Mouse (Mus musculus) lung, postnatal 25 days (tissue): ENCODE measurements around the gene Racgap1.

Experiments used
- DNase-seq: peaks from one replicate; pipeline ENCODE4 v3.0.0; 2022; ENCODE audit warnings: low spot score

The Racgap1 gene

DNA sequence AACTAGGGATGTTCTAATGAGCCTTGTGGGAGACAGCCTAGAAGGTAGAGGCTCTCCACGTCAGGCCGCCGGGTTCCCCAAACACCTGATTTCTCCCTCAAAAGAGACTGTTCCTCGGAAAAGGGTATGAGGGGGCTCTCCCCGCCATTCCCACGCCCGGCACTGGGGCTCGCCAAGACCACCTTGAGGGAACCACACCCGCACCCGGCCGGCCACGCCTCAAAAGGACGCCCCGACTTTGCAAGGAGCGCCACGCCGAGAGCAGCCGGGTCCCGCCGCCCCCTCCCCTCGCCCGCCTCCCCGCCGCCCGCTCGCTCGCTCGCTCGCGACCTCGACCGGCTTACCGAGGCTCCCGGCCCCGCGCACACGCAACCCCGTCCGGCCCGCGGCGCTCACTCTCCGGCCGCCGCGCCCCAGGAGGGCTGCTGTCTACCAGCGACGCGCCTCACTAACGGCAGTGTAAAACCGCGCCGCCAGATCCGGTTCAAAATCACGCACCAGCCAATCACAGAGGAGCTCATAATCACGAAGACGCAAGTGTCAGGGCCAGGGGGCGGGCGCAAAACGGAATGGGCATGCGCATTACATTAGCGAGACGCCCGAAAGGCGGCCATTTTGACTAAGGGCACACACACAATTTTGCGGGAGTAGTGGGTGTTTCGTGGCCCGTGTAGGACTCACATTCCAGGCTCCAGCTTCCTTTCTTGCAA is at the start of gene Racgap1:
TSS of gene Racgap1 (minus strand) at position 494 of the 710 bp plus-strand sequence.
- peak; percentile 98 for DNase-seq

DNA sequence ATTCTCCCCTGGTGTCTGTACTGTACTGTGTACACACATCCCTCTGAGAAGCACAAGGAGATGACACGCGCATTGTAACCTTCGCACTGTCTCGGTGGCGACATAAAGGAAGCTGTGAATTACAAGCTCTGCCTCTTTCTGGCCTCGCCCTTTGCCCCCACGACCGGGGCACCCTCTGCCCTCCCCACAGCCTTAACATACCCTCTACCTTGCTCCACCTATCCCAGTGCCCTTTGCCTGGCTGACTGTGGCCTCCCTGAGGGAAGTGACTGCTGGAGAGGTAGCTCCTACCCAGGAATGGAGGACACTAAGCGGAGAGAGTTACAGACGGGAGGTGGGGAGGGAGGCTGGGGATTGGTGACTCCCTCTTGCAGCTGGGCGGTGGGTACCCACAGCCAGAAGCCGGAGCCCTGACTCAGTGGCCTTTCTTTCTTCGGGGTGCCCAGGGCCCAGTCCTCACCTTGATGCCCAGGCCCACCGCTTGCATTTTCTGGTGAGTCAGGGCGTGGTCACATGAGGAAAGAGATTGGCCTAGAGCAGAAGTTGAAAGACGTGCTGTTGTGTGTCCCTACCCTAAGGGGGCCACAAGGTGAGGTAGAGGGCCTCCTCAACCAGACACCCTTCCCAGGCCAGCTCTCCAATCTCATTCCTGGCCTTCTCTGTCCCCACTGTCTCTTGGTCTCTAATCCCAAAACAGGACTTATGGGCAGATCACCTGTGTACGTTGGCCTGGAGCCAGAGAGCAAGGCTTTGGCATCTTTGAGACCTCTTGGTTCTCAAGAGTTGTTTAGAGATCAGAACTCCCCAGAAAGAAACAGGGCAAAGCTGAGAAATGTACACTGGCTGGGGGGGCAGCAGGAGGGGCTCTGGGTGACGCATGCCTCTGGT is 49.0 kb upstream of the Racgap1 start:
- DNase-seq = no peak

DNA sequence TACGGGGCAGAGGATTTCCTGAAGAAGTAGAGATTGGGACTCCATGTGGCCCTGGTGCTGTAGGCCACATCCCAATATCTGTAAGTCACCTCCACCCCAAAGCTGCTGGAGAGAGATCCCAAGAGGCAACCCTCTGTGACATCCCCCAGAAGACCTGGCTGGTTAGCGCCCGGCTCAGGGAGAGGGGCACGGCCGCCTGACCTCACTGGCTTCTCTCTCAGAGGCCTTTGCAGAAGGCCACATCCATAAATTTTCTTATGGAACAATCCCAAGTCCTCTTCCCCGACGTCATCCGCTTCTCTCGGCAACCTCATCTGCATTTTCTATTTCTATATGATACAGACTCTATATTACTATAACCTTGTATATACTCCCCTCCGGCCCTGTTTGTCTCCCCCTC is 48.3 kb upstream of the Racgap1 start:
- no peak for DNase-seq

DNA sequence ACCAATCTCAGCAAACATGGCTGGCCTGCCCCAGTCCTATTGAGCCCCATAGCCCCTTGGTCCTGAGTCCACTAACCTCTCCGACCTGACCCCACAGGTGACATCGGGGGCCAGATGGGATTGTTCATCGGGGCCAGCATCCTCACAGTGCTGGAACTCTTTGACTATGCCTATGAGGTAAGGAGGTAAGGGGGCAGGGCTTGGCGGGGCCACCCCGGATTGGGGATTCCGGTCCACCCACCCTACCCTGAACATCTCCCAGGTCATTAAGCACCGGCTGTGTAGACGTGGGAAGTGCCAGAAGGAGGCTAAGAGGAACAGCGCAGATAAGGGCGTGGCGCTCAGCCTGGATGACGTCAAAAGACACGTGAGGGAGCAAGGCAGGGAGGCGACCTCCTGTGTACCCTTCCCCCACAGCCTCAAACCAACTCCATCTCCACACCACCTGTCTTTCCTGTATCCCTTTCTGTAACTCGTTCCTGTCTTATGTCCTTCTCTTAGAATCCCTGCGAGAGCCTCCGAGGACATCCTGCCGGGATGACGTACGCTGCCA is 47.2 kb upstream of the Racgap1 start:
- DNase-seq = no peak

DNA sequence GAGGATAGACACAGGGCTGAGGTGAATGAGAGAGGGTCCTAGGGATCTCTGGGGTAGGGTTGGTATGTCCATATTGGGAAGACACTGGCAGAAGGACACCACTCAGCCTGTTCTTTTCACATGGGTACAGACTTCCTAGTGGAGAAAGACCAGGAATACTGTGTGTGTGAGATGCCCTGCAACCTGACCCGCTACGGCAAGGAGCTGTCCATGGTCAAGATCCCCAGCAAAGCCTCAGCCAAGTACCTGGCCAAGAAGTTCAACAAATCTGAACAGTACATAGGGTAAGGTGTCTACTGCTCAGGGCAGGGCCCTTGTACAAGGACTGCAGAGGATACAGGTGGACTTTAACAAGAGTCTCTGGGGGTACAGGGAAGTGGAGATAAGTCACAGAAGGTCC is 45.9 kb upstream of the Racgap1 start:
- DNase-seq = no peak

DNA sequence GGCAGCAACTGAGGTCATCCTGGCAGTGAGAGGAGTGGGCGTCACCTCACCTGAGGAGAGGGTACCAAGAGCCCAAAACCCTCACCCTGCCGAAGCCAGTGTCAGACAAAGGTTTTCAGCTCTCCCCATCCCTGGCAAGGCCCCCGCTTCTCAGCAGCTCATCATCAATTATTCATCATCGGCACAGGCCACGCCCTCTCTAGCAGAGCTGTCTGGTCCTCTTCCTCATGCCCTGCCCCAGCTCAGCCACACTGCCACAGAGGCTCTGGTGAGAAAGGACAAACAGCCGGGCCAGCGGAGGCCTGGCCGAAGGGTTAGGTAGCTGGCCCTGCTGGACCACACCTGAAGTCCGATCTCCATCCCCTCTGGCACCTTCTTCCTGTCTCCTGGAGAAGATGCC is 40.5 kb upstream of the Racgap1 start:
- DNase-seq = no peak

DNA sequence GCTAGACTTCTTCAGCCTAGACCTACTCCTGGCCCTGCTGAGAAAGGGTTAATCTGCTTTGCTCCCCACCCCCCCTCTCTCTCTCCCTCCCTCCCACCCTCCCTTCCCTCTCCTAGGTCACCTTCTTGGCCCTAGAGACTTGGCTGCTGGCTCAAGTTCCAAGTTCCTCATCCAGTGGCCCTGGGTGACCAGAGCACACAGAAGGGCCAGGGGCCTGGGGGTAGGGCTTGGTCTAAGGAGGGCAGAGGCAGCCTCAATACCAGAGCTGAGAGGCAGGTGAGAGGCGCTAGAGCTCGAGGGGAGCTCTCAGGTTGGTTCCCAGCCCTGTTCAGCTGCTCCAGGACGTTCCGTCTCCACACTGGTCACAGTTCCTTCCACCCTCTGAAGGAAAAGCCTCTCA is 39.5 kb upstream of the Racgap1 start:
- no peak for DNase-seq

DNA sequence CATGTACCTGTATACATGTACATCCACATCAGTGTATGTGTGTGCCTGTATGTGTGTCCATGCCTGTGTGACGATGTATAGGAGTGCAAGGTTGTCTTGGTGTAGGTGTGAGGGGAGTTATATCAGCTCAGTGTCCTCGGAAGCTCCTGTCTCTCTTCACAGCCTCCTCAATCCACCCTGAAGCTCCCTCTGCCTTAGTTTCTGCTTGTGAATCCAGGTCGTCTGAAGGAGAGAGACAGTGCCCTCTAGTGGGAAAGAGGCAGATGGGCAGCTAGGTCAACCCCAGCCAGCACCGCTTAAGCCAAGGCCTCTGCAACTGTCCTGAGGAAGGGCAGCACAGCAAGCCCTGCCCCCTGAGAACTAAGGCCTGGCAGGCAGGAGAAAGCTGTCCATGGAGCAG is 37.3 kb upstream of the Racgap1 start:
- peak; percentile 59 for DNase-seq

DNA sequence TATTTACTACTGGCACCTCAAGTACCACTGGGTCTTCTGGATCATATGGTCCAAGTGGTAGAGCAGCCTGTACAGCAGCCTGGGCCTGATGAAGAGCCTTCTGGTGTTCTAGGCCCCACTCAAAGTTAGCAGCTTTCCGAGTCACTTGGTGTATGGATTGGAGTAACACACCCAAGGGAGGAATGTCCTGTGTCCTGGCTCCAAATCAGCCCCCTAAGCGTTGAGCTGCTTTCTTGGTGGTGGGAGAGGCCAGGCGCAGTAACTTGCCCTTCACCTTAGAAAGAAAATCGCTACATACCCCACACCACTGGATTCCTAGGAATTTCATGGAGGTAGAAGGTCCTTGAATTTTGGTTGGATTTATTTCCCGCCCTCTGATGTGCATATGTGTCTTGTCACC is 32.7 kb upstream of the Racgap1 start:
- no peak for DNase-seq

DNA sequence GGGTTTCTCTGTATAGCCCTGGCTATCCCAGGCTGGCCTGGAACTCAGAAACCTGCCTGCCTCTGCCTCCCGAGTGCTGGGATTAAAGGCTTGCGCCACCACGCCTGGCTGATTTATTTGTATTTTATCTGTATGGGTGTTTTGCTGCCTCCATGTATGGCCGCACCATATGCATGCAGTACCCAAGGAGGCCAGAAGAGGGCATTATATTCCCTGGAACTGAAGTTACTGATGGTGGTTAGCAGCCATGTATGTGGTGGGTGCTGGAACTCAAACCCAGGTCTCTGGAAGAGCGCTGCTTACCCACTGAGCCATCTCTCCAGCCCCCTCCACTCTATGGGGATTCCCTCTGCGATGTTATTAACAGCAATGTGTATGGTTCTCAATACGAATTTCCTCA is 31.4 kb upstream of the Racgap1 start:
- no peak for DNase-seq

DNA sequence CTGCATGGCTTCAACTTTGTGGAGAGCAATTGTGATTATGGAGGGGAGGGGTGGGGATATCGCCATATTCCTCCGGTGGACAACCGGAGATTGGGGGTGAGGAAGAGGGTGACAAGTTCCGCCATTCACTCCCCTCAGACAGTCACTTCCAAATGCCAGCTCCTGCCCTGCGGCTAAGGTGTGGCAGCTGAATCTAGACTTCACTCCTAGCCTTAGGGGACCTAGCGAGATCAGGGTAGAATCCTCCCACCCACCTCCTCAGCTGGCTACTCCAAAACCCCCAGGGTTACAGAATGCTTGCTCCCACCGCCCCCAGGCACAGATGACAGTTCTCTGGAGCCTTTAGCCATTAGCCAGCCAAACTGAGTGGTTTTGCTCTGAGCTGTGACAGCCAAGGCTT is 27.6 kb upstream of the Racgap1 start:
- no peak for DNase-seq

DNA sequence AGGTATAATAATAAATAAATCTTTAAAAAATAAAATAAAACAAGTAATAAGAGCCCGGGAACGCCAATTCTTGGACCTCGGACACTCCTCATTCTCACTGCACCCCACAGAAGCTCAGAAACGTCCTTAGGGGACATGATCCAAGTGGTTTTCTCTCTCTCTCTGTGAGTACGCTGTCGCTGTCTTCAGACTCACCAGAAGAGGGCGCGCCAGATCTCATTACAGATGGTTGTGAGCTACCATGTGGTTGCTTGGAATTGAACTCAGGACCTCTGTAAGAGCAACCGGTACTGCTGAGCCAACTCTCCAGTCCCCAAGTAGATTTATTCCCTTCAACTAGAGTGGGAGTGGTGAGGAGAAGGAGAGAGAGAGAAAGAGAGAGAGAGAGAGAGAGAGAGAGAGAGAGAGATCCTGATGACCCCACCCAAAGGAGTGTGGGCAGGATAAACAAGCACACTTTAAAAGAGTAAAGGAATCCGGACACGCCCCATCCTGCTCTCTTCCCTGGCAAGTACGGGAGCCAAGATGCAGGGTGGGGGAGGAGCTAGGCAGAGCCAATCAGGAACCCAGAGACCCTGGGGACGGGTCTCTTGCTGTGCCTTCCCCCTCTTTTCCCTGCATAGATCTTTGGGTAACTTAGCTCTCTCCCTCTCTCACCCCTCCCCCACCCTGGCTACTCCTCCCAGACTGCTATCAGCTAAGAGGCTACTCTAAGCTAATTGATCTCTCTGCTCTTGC is 26.8 kb upstream of the Racgap1 start:
- DNase-seq = no peak

DNA sequence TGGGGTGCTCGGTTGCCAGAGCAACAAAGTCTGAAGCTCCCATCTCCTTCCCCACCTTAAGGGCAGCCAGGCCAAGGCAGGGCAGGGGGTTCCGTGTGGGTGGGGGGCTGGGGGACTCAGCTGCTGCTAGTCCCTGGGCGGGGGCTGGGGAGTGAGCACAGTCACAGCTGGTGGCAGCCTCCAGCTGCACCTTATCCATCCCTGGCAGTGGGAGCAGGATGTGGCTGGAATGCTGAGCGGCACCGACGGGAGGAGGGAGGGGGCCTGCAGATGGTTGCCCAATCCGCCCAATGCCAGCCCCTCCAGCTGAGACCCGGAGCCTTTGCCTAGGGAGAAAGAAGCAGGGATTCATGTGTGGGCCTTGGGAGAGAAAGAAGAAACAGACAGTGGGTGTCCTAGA is 25.6 kb upstream of the Racgap1 start:
- no peak for DNase-seq

DNA sequence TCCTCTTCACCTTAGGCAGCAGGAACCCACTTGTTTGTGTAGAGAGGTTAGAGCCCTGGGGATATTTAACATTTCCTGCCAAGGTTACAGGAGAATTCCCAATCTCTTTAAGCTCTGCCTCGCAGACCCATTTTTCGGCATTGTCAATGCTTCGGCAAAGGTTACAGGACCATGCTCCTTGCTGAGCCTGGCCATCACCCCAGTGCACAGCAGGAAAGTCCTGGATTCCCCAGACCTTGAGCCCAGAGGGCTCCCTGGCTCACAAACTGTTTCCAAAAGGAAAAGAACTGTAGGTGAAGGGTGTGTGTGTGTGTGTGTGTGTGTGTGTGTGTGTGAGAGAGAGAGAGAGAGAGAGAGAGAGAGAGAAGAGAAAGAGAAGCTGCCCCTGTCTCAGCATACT is 23.4 kb upstream of the Racgap1 start:
- DNase-seq = no peak

DNA sequence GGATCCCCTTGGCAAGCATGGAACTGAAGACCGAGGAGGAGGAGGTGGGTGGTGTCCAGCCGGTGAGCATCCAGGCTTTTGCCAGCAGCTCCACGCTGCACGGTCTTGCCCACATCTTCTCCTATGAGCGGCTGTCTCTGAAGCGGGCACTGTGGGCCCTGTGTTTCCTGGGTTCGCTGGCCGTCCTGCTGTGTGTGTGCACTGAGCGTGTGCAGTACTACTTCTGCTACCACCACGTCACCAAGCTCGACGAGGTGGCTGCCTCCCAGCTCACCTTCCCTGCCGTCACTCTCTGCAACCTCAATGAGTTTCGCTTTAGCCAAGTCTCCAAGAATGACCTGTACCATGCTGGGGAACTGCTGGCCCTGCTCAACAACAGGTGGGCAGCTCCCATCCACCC is 20.3 kb upstream of the Racgap1 start:
- no peak for DNase-seq

DNA sequence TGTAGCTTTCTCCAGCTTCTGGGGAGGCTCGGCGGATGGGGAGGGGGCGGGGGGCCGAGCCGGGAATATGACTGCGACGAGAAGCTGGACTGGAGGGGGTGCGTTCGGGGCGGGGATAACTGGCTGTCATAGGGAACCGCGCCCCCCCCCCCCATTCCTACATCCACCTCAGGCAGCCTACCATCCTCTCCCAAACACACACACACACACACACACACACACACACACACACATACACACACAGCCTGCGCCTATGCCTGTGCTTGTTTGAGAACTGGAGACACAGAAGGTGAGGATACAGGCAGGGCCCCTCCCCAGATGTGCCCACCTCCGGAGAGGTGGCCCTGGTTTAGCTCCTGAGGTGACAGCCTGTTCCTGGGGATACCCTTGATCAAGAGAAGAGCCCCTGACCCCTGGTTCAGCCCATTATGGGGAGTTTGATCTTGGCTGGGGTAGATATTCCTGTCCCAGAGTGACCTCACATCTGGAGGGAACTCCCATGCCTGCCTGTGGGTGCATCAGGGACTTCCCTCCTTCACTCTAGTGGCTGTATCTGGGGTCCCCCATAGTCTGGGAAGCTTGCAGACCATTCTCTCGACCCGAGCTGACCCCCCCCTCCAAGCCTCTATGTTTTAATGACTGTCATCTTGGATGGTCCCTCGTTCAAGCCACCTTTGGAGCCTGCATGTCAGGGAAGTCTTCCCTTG is 19.7 kb upstream of the Racgap1 start:
- DNase-seq = no peak

DNA sequence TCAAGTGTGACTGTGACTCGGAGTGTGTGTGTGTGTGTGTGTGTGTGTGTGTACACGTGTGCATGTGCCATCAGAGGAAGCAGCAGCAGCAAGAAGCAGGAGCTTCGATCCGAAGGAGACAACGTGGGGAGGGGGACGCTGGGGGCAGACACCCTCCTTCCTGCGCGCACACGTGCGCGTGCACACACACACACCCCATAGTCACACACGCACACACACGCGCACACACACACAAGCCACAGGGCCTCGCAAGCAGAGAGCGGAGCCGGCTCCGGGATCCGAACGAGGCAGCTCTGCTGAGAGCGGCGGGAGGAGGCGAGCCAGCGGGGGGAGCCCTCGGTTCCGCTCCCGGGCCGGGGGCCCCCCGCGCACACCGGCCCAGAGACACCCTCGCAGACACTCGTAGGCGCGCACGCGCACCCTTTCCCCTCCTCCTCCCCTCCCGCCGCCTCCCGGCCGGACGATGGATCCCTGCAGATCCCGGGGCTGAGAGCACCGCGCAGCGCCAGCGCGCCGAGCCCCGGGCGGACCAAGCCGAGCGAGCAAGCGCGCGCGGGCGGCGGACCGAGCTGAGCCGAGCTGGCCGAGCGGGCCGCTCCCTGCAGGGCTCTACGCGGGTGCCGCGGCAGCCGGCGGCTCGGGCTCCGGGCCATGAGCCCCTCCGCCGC is 18.8 kb upstream of the Racgap1 start, which contains the start of gene Asic1:
TSS of gene Asic1 (plus strand) at position 215 of the 668 bp plus-strand sequence.
- DNase-seq = peak; percentile 41

DNA sequence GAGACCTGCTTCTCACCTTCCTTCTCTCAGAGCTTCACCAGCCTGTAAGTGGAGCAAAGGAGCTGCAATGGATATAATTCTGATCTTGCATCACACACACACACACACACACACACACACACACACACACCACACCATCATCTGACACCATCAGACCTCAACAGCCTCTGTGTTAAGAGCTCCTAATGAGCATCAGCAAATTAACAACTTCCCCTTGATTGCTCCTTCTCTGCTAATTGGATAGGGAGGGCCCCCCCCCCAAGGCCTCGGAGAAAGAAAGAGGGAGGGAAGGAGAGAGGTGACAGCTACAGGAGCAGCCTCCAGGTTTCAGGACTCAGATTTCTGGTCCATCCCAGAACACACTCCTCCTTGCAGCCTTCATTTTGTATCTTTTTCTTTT is 17.9 kb upstream of the Racgap1 start:
- DNase-seq = no peak

DNA sequence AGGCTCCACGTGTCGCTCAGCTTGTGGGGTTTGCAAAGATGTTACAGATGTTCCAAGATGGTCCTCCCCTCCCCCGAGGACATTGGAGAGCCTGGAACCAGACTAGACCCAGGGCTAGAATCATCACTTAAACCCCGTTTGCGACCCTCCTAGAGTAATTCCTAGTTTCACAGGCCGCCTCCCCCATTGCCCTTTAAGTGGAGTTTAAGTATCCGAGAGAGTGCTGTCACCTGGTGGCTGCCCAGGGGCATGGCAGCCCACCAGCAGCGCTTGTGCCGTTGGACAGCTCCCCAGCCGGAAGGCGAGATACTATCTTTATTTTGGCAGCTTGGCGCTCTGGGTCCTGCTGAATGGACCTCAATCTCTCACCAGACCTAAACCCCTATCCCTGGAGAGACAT is 17.4 kb upstream of the Racgap1 start:
- peak; percentile 79 for DNase-seq

DNA sequence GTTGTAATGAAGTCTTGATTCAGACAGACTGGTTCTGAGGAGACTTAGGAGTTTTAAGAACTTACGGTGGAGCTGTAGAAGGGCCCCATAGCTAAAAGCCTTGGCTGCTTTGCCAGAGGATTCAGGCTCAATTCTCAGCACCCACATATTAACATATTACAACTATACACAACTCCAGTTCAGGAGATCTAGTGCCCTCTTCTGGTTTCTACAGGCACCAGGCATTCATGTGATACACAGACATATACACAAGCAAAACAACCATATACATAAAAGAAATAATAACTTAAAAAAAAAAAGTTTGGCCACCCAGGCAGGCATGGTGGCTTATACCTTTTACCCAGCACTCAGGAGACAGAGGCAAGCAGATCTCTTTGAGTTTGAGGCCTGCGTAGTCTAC is 16.1 kb upstream of the Racgap1 start:
- no peak for DNase-seq
